Mouse (Mus musculus) lung, embryonic 14.5 days (tissue): Measurements from ENCODE around the gene Tnni3. TPM values are rescaled to one million over a fixed set of nuclear protein-coding genes. Genes with fewer than 3 reads are reported as not detected.

Experiments used
- ATAC-seq: fragments of 200-750 bp; cut with Nextera tagmentation; 2 replicates; pipeline ENCODE4 v1.8.0; 2017; ENCODE audit warnings: mild to moderate bottlenecking, moderate TSS enrichment, moderate library complexity; ENCODE audit not compliant: insufficient read depth
- DNase-seq: peaks from one replicate; pipeline ENCODE4 v3.0.0-alpha.2; 2015
- H3K27ac ChIP-seq: fragments of 300-500 bp; sonication (generic); 2 replicates; pipeline ENCODE4 v1.5.1; 2014; ENCODE audit warnings: low read depth, mild to moderate bottlenecking, moderate library complexity
- H3K27me3 ChIP-seq: fragments of 300-500 bp; sonication (generic); 2 replicates; pipeline ENCODE4 v1.6.1; 2014; ENCODE audit warnings: low read length, control low read depth; ENCODE audit not compliant: insufficient read depth
- H3K36me3 ChIP-seq: fragments of 300-500 bp; sonication (generic); 2 replicates; pipeline ENCODE4 v1.6.1; 2014; ENCODE audit warnings: control low read depth; ENCODE audit not compliant: insufficient read depth
- H3K4me1 ChIP-seq: fragments of 300-500 bp; sonication (generic); 2 replicates; pipeline ENCODE4 v1.6.1; 2014; ENCODE audit warnings: antibody characterized with exemption, control low read depth; ENCODE audit not compliant: insufficient read depth
- H3K4me2 ChIP-seq: fragments of 300-500 bp; sonication (generic); 2 replicates; pipeline ENCODE4 v1.6.1; 2014; ENCODE audit warnings: mild to moderate bottlenecking
- H3K4me3 ChIP-seq: fragments of 300-500 bp; sonication (generic); 2 replicates; pipeline ENCODE4 v1.5.1; 2014; ENCODE audit warnings: low read depth, low read length
- H3K9ac ChIP-seq: fragments of 300-500 bp; sonication (generic); 2 replicates; pipeline ENCODE4 v1.6.1; 2014
- H3K9me3 ChIP-seq: fragments of 300-500 bp; sonication (generic); 2 replicates; pipeline ENCODE4 v1.6.1; 2016; ENCODE audit warnings: low read depth, low read length, control low read depth
- CTCF ChIP-seq: IDR thresholded peaks from 2 replicates; pipeline ENCODE4 v1.5.1; 2016; ENCODE audit warnings: antibody characterized with exemption, low read depth
- WGBS: fragments of 180-500 bp; shearing (Covaris S2); extraction: QIAGEN DNeasy Blood & Tissue Kit; methylation state at CpG from one replicate; pipeline ENCODE4 v1.1.7; 2014; 5-methylcytosine and 5-hydroxymethylcytosine counted together
- polyA plus RNA-seq: library from polyadenylated mRNA; unstranded; fragments of >200 nt; fragmentation: Nextera tagmentation; extraction: Ambion mirVana; gene quantifications from 2 replicates; pipeline ENCODE4 v1.2.1, GENCODE M21; 2014

The Tnni3 gene
- polyA plus RNA-seq, 1 experiment from 2014 or later = 5.3 TPM

DNA sequence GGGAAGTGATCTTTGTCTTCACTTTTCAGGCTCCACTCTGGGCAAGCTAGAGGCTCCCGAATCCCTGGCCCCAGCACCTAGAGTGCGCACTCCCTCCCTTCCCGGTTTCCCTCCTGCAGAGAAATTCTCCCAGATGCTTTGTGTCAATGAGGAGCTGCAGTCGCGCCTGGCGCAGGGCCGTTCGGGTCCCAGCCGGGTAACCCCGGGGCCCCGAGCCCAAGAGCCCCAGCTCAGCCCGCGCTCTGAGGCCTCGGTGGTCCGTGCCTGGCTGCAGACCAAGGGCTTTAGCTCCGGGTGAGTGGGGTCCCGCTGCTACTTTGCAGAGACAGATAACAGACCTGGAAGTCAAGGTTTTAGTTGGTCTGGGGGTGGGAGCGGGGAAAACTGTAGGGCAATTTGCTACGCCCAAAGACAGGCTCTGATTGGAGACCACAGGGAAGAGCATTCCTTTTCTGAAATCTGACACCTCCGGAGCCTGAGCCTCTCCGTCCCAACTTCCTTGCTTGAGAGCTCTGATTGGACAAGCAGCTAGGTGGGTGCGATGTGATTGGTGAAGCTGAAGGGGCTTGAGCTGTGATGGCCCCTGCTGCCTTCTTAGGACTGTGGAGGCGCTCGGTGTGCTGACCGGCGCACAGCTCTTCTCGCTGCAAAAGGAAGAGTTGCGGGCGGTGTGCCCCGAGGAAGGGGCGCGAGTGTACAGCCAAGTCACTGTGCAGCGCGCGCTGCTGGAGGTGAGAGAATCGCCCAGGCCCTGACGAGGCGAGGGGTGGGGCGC lies 45.8 kb downstream of the Tnni3 start:
- WGBS = under 1% methylated on average over 39 of the region's 39 CpGs
- DNase-seq = peak; percentile 95
- TF ChIP-seq CTCF = 0 out of 2 replicates have a peak, but pooled peaks have one; percentile 17
- Histone ChIP-seq H3K9ac (peak overlapping the region; percentile 56), H3K4me2 (peak overlapping the region; percentile 88), H3K36me3 (peaks cover 26% of the 10 kb centered on the region), H3K9me3 (no peaks in the 10 kb centered on the region), H3K27ac (peak overlapping the region; percentile 95), H3K4me3 (peak overlapping the region; percentile 47), H3K27me3 (peaks cover 8% of the 10 kb centered on the region), H3K4me1 (peaks cover 6% of the 10 kb centered on the region)
- ATAC-seq = peak; percentile 99

DNA sequence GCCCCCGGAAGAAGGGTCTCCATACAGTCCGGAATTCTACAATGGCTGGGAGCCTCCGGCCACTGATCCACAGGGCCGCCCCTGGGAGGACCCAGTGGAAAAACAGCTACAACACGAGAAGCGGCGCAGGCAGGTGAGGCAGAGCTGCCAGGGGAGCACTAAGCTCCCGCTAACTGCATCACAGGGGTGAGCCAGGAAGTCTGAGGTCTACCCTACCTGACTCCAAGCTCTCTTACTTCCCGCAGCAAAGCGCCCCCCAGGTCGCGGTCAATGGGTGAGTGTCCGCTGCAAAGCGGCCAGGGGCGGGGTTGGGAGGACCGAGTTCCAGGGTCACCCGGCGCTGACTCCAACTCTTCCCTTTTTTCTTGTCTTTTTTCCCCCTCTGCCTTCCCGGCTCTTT lies 50.1 kb downstream of the Tnni3 start:
- no peak for ATAC-seq
- Histone ChIP-seq H3K4me3 (no peak overlapping the region), H3K4me1 (peaks cover under 1% of the 10 kb centered on the region; the same call in 1 of the 2 replicates), H3K9me3 (no peaks in the 10 kb centered on the region), H3K9ac (no peak overlapping the region), H3K36me3 (no peaks in the 10 kb centered on the region), H3K27ac (no peak overlapping the region), H3K27me3 (peaks cover 21% of the 10 kb centered on the region), H3K4me2 (no peak overlapping the region)
- WGBS = 12% methylated on average over 19 of the region's 19 CpGs
- no peak for DNase-seq
- no peak for TF ChIP-seq CTCF

DNA sequence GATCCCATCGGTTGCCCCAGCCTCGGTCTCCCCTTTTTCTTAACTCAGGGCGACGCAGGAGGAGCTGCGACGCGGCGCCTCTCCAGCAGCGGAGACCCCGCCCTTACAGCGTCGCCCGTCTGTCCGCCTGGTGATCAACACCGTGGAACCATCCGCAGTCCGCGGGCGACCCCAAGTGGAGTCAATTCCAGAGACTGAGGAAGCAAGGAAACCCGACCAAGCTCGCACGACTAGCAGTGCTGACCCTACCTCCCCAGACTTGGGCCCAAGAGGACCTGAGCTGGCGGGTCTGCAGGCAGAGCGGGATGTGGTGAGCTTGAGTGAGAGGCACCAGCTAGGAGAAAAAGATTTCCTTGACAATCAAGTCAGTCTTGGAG lies 52.9 kb downstream of the Tnni3 start:
- no peaks in the 10 kb centered on the region for H3K4me1 ChIP-seq
- H3K27me3 ChIP-seq = peaks cover 21% of the 10 kb centered on the region
- WGBS = under 1% methylated on average over 24 of the region's 24 CpGs
- peak overlapping the region; percentile 37 for H3K4me3 ChIP-seq
- TF ChIP-seq CTCF = peak; percentile 83
- H3K27ac ChIP-seq = no peak overlapping the region
- no peaks in the 10 kb centered on the region for H3K36me3 ChIP-seq
- H3K4me2 ChIP-seq = peak overlapping the region; percentile 83
- peak; percentile 82 for ATAC-seq
- H3K9ac ChIP-seq = peak overlapping the region; percentile 39
- no peaks in the 10 kb centered on the region for H3K9me3 ChIP-seq
- peak; percentile 94 for DNase-seq

DNA sequence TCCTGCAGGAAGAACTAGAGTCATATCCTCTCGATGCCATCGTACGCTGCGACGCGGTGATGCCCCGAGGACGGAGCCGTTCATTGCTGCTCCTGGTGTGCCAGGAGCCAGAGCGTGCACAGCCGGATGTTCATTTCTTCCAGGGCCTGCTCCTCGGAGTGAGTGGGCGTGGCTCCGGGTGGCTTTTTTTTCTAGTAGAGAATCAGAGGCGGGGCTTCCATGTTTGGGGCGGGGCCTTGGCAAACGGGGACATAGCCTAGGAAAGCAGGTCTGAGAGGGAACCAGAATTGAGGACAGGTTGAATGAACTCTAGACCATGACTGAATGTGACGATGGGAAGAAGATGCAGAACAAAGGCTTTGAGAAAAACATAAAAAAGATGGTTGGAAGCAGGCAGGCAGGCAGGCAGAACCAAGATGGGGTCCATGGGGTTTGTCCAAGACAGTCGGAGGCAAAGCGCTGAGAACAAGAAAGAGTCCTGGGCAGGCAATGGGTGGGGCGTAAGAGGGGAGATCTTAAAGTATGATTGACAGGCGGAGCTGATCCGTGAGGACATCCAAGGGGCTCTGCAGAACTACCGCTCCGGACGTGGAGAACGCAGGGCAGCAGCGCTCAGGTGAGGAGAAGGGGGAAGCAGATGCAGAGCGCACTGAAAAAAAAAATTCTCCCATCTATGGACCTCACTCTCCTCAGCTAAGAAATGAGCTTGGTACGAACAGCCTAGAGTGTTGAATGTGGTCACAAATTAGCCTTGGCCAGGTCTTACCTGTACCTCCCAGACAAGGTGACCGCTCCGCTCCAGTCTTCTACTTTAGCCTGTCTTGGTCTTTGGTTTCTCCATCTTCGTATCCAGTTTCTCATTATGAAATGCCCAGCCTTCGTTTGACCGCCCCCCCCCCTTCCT lies 53.5 kb downstream of the Tnni3 start:
- Histone ChIP-seq H3K9ac (peak overlapping the region; percentile 39), H3K36me3 (no peaks in the 10 kb centered on the region), H3K27ac (no peak overlapping the region), H3K4me1 (no peaks in the 10 kb centered on the region), H3K27me3 (peaks cover 21% of the 10 kb centered on the region), H3K4me2 (peak overlapping the region; percentile 83), H3K9me3 (no peaks in the 10 kb centered on the region), H3K4me3 (peak overlapping the region; percentile 37)
- DNase-seq = peak; percentile 86
- peak; percentile 76 for ATAC-seq
- WGBS = 4% methylated on average over 35 of the region's 35 CpGs
- no peak for TF ChIP-seq CTCF

Other genes starting within 250 kb of the Tnni3 start
- gene Ncr1, start 186.5 kb downstream of the Tnni3 start, polyA plus RNA-seq = not detected in 2 replicates
- gene Gp6, start 126.5 kb downstream of the Tnni3 start, polyA plus RNA-seq = 0.39 and 0.97 TPM in 2 replicates
- gene Rdh13, start 78.6 kb downstream of the Tnni3 start, polyA plus RNA-seq = 25.9 and 27.3 TPM in 2 replicates
- 9.5 and 13.6 TPM in 2 replicates for gene Eps8l1, start 63.6 kb downstream of the Tnni3 start, polyA plus RNA-seq
- gene Ppp1r12c, start 22.5 kb downstream of the Tnni3 start, polyA plus RNA-seq = 54.3 TPM in 2 replicates
- 6.3 and 15.4 TPM in 2 replicates for gene Tnnt1, start 7.8 kb downstream of the Tnni3 start, polyA plus RNA-seq
- gene Dnaaf3, start 8.2 kb upstream of the Tnni3 start, polyA plus RNA-seq = 0.87 and 1.2 TPM in 2 replicates
- gene Syt5, start 23.3 kb upstream of the Tnni3 start, polyA plus RNA-seq = 3.9 and 4.9 TPM in 2 replicates
- not detected in 2 replicates for gene Ptprh, start 79.8 kb upstream of the Tnni3 start, polyA plus RNA-seq
- gene Tmem86b, start 107.2 kb upstream of the Tnni3 start, polyA plus RNA-seq = 1.0 and 1.3 TPM in 2 replicates
- gene Ppp6r1, start 134.8 kb upstream of the Tnni3 start, polyA plus RNA-seq = 7.6 and 7.8 TPM in 2 replicates
- 94.0 and 98.5 TPM in 2 replicates for gene Hspbp1, start 160.8 kb upstream of the Tnni3 start, polyA plus RNA-seq
- gene Brsk1, start 166.4 kb upstream of the Tnni3 start, polyA plus RNA-seq = 1.4 and 1.6 TPM in 2 replicates
- not detected in 2 replicates for gene Tmem150b, start 201.0 kb upstream of the Tnni3 start, polyA plus RNA-seq
- 51.3 and 53.1 TPM in 2 replicates for gene Kmt5c, start 215.9 kb upstream of the Tnni3 start, polyA plus RNA-seq
- gene Cox6b2, start 228.9 kb upstream of the Tnni3 start, polyA plus RNA-seq = 37.3 and 40.1 TPM in 2 replicates
- gene Fam71e2, start 247.1 kb upstream of the Tnni3 start, polyA plus RNA-seq = not detected in 2 replicates